Mouse (Mus musculus): Measurements from ENCODE around the gene March7. TPM values are rescaled to one million over a fixed set of nuclear protein-coding genes. Genes with fewer than 3 reads are reported as not detected.

Gene March7
- total RNA-seq, 2 experiments from 2014 or later, result 53.4 to 82.6 TPM

GRCm38 (mm10) chr2:60210821-60211220 lies 1.1 kb downstream of the March7 start:
- no peak for ATAC-seq (replicated peaks; ENCODE audit: poor library complexity, severe bottlenecking)

GRCm38 (mm10) chr2:60212488-60212887 lies 2.8 kb downstream of the March7 start:
- ATAC-seq (replicated peaks; ENCODE audit: poor library complexity, severe bottlenecking), result no peak

GRCm38 (mm10) chr2:60214683-60215082 lies 5.0 kb downstream of the March7 start:
- ATAC-seq (replicated peaks; ENCODE audit: poor library complexity, severe bottlenecking), result no peak

GRCm38 (mm10) chr2:60216547-60217153 lies 7.0 kb downstream of the March7 start:
- ATAC-seq (replicated peaks; ENCODE audit: poor library complexity, severe bottlenecking), result no peak

GRCm38 (mm10) chr2:60217620-60218019 lies 7.9 kb downstream of the March7 start:
- ATAC-seq (replicated peaks; ENCODE audit: poor library complexity, severe bottlenecking), result peak; percentile 75

- no peak for ATAC-seq (replicated peaks; ENCODE audit: poor library complexity, severe bottlenecking)
Measured at GRCm38 (mm10) chr2:60221236-60221635, 11.5 kb downstream of the March7 start.

- ATAC-seq (replicated peaks; ENCODE audit: poor library complexity, severe bottlenecking), result no peak
Measured at GRCm38 (mm10) chr2:60221954-60222353, 12.3 kb downstream of the March7 start.

GRCm38 (mm10) chr2:60223489-60223888 lies 13.8 kb downstream of the March7 start:
- no peak for ATAC-seq (replicated peaks; ENCODE audit: poor library complexity, severe bottlenecking)

- no peak for ATAC-seq (replicated peaks; ENCODE audit: poor library complexity, severe bottlenecking)
Measured at GRCm38 (mm10) chr2:60228470-60228869, 18.8 kb downstream of the March7 start.

- ATAC-seq (replicated peaks; ENCODE audit: poor library complexity, severe bottlenecking), result peak; percentile 2; the same call in 1 of the 2 replicates
Measured at GRCm38 (mm10) chr2:60230361-60230760, 20.7 kb downstream of the March7 start.

GRCm38 (mm10) chr2:60233147-60233546 lies 23.5 kb downstream of the March7 start:
- no peak for ATAC-seq (replicated peaks; ENCODE audit: poor library complexity, severe bottlenecking)

GRCm38 (mm10) chr2:60234506-60234905 lies 24.8 kb downstream of the March7 start:
- no peak for ATAC-seq (replicated peaks; ENCODE audit: poor library complexity, severe bottlenecking)

GRCm38 (mm10) chr2:60252782-60253181 lies 43.1 kb downstream of the March7 start:
- no peak for ATAC-seq (replicated peaks; ENCODE audit: poor library complexity, severe bottlenecking)

GRCm38 (mm10) chr2:60253506-60253905 lies 43.8 kb downstream of the March7 start:
- ATAC-seq (replicated peaks; ENCODE audit: poor library complexity, severe bottlenecking), result no peak

- ATAC-seq (replicated peaks; ENCODE audit: poor library complexity, severe bottlenecking), result no peak
Measured at GRCm38 (mm10) chr2:60256751-60257150, 47.1 kb downstream of the March7 start.

- no peak for ATAC-seq (replicated peaks; ENCODE audit: poor library complexity, severe bottlenecking)
Measured at GRCm38 (mm10) chr2:60259186-60259585, 49.5 kb downstream of the March7 start.

- no peak for ATAC-seq (replicated peaks; ENCODE audit: poor library complexity, severe bottlenecking)
Measured at GRCm38 (mm10) chr2:60260621-60261350, 51.1 kb downstream of the March7 start.

- no peak for ATAC-seq (replicated peaks; ENCODE audit: poor library complexity, severe bottlenecking)
Measured at GRCm38 (mm10) chr2:60267567-60267966, 57.9 kb downstream of the March7 start.

GRCm38 (mm10) chr2:60269856-60270479 lies 60.3 kb downstream of the March7 start:
- ATAC-seq (replicated peaks; ENCODE audit: poor library complexity, severe bottlenecking), result no peak

GRCm38 (mm10) chr2:60278627-60279026 lies 68.9 kb downstream of the March7 start:
- peak; percentile 79 for ATAC-seq (replicated peaks; ENCODE audit: poor library complexity, severe bottlenecking)

GRCm38 (mm10) chr2:60282625-60283024 lies 72.9 kb downstream of the March7 start:
- no peak for ATAC-seq (replicated peaks; ENCODE audit: poor library complexity, severe bottlenecking)
